Mouse (Mus musculus) cerebellum, adult 2 months (tissue): ENCODE data around the gene Abca9.

Experiments used
- CTCF ChIP-seq: fragments of 200-500 bp; IDR thresholded peaks from 2 replicates; pipeline ENCODE4 v1.5.1; 2011; ENCODE audit warnings: low read depth, mild to moderate bottlenecking, control low read depth, low read length, moderate library complexity, borderline replicate concordance; ENCODE audit not compliant: insufficient read depth
- POLR2A ChIP-seq: fragments of 200-500 bp; IDR thresholded peaks from 2 replicates; pipeline ENCODE4 v1.6.1; 2011; ENCODE audit warnings: low read length, control low read depth, borderline replicate concordance; ENCODE audit not compliant: insufficient read depth

DNA sequence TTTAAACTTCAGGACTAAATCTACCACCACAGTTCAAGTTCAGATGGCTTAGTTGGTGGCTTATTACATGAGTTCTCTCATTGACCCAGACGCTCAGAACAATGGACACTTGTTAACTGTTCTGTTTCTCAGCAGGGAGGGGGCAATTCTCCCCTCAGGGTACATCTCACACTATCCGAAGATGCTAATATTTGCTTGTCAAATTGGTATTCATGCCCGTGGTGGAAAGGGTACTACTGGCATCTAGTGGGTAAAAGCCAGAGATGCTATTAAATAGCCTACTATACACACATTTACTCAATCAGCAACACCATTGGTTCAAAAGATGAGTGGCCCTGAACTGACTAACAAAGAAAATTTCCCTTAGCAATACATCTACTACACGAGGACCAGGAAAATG is 56.9 kb downstream of the Abca9 start:
- TF ChIP-seq POLR2A = no peak
- peak; percentile 31; the same call in 1 of the 2 replicates for TF ChIP-seq CTCF
